Mouse (Mus musculus): ENCODE measurements around the gene Irf6. TPM values are rescaled to one million over a fixed set of nuclear protein-coding genes. Genes with fewer than 3 reads are reported as not detected.

Irf6 gene
- polyA plus RNA-seq, 1 experiment from 2014 or later: 2.2 TPM

- Histone ChIP-seq H3K27ac (replicated peaks) (no peak overlapping the region), H3K9ac (replicated peaks) (no peak overlapping the region), H3K4me1 (peaks cover 6% of the 10 kb centered on the region), H3K36me3 (no peaks in the 10 kb centered on the region), H3K27me3 (peaks cover 2% of the 10 kb centered on the region), H3K9me3 (no peaks in the 10 kb centered on the region), H3K4me3 (no peak overlapping the region), H3K4me2 (replicated peaks) (no peak overlapping the region)
- WGBS: 82% methylated on average over 1 of the region's 1 CpGs
- ATAC-seq (ENCODE audit: low FRiP score, low read depth): no peak
Observed at GRCm38 (mm10) chr1:193133726-193134125, 19.2 kb upstream of the Irf6 start.

- Histone ChIP-seq H3K4me1 (no peaks in the 10 kb centered on the region), H3K4me2 (replicated peaks) (no peak overlapping the region), H3K9me3 (no peaks in the 10 kb centered on the region), H3K27ac (replicated peaks) (no peak overlapping the region), H3K36me3 (no peaks in the 10 kb centered on the region), H3K4me3 (no peak overlapping the region), H3K9ac (replicated peaks) (no peak overlapping the region), H3K27me3 (peaks cover 4% of the 10 kb centered on the region)
- ATAC-seq (ENCODE audit: low FRiP score, low read depth): no peak
- 57% methylated on average over 7 of the region's 7 CpGs for WGBS
Observed at GRCm38 (mm10) chr1:193138087-193138486, 14.8 kb upstream of the Irf6 start.

- H3K4me2 ChIP-seq (replicated peaks): no peak overlapping the region
- H3K9ac ChIP-seq (replicated peaks): no peak overlapping the region
- H3K27ac ChIP-seq (replicated peaks): no peak overlapping the region
- H3K4me1 ChIP-seq: no peaks in the 10 kb centered on the region
- no peak overlapping the region for H3K4me3 ChIP-seq
- peaks cover 4% of the 10 kb centered on the region for H3K27me3 ChIP-seq
- ATAC-seq (ENCODE audit: low FRiP score, low read depth): no peak
- H3K9me3 ChIP-seq: no peaks in the 10 kb centered on the region
- 60% methylated on average over 3 of the region's 3 CpGs for whole genome bisulfite sequencing
- H3K36me3 ChIP-seq: no peaks in the 10 kb centered on the region
Observed at GRCm38 (mm10) chr1:193138669-193139068, 14.2 kb upstream of the Irf6 start.

- Histone ChIP-seq H3K9me3 (no peaks in the 10 kb centered on the region), H3K27ac (replicated peaks) (no peak overlapping the region), H3K4me1 (no peaks in the 10 kb centered on the region), H3K36me3 (no peaks in the 10 kb centered on the region), H3K4me3 (no peak overlapping the region), H3K27me3 (peaks cover 4% of the 10 kb centered on the region), H3K9ac (replicated peaks) (no peak overlapping the region), H3K4me2 (replicated peaks) (no peak overlapping the region)
- no peak for ATAC-seq (ENCODE audit: low FRiP score, low read depth)
- WGBS: 75% methylated on average over 7 of the region's 7 CpGs
Observed at GRCm38 (mm10) chr1:193141118-193141517, 11.8 kb upstream of the Irf6 start.

- peaks cover 4% of the 10 kb centered on the region; the same call in 1 of the 2 replicates for H3K27me3 ChIP-seq
- 87% methylated on average over 8 of the region's 8 CpGs for WGBS
- H3K9ac ChIP-seq (replicated peaks): no peak overlapping the region
- no peak overlapping the region for H3K4me3 ChIP-seq
- no peak overlapping the region for H3K4me2 ChIP-seq (replicated peaks)
- no peak for ATAC-seq (ENCODE audit: low FRiP score, low read depth)
- H3K4me1 ChIP-seq: no peaks in the 10 kb centered on the region; the same call in 1 of the 2 replicates
- no peak overlapping the region for H3K27ac ChIP-seq (replicated peaks)
- no peaks in the 10 kb centered on the region for H3K36me3 ChIP-seq
- no peaks in the 10 kb centered on the region for H3K9me3 ChIP-seq
Observed at GRCm38 (mm10) chr1:193142517-193143062, 10.3 kb upstream of the Irf6 start.

- no peaks in the 10 kb centered on the region for H3K36me3 ChIP-seq
- no peak overlapping the region for H3K27ac ChIP-seq (replicated peaks)
- no peaks in the 10 kb centered on the region; the same call in 1 of the 2 replicates for H3K4me1 ChIP-seq
- WGBS: 90% methylated on average over 6 of the region's 6 CpGs
- H3K27me3 ChIP-seq: 0 out of 2 replicates have a peak, but pooled peaks cover 2% of the 10 kb centered on the region
- no peak overlapping the region for H3K9ac ChIP-seq (replicated peaks)
- no peak for ATAC-seq (ENCODE audit: low FRiP score, low read depth)
- no peaks in the 10 kb centered on the region for H3K9me3 ChIP-seq
- H3K4me3 ChIP-seq: no peak overlapping the region
- no peak overlapping the region for H3K4me2 ChIP-seq (replicated peaks)
Observed at GRCm38 (mm10) chr1:193144516-193144915, 8.4 kb upstream of the Irf6 start.

- no peak overlapping the region for H3K4me2 ChIP-seq (replicated peaks)
- H3K27me3 ChIP-seq: 0 out of 2 replicates have a peak, but pooled peaks cover 3% of the 10 kb centered on the region
- no peaks in the 10 kb centered on the region; the same call in 1 of the 2 replicates for H3K4me1 ChIP-seq
- no peak overlapping the region for H3K27ac ChIP-seq (replicated peaks)
- no peak overlapping the region for H3K4me3 ChIP-seq
- WGBS: 77% methylated on average over 4 of the region's 4 CpGs
- H3K36me3 ChIP-seq: no peaks in the 10 kb centered on the region
- no peak for ATAC-seq (ENCODE audit: low FRiP score, low read depth)
- no peak overlapping the region for H3K9ac ChIP-seq (replicated peaks)
- H3K9me3 ChIP-seq: no peaks in the 10 kb centered on the region
Observed at GRCm38 (mm10) chr1:193145101-193145500, 7.8 kb upstream of the Irf6 start.

- Histone ChIP-seq H3K9me3 (no peaks in the 10 kb centered on the region), H3K27me3 (peaks cover 10% of the 10 kb centered on the region), H3K27ac (replicated peaks) (no peak overlapping the region), H3K36me3 (no peaks in the 10 kb centered on the region), H3K9ac (replicated peaks) (no peak overlapping the region), H3K4me1 (no peaks in the 10 kb centered on the region; the same call in 1 of the 2 replicates), H3K4me3 (no peak overlapping the region), H3K4me2 (replicated peaks) (no peak overlapping the region)
- 81% methylated on average over 1 of the region's 1 CpGs for WGBS
- ATAC-seq (ENCODE audit: low FRiP score, low read depth): no peak
Observed at GRCm38 (mm10) chr1:193146416-193146815, 6.5 kb upstream of the Irf6 start.

GRCm38 (mm10) chr1:193149231-193149630, 3.7 kb upstream of the Irf6 start:
- Histone ChIP-seq H3K9me3 (no peaks in the 10 kb centered on the region), H3K9ac (replicated peaks) (no peak overlapping the region), H3K27me3 (peaks cover 38% of the 10 kb centered on the region), H3K27ac (replicated peaks) (no peak overlapping the region), H3K36me3 (no peaks in the 10 kb centered on the region), H3K4me3 (no peak overlapping the region), H3K4me1 (peaks cover 11% of the 10 kb centered on the region), H3K4me2 (replicated peaks) (no peak overlapping the region)
- no peak for ATAC-seq (ENCODE audit: low FRiP score, low read depth)
- 73% methylated on average over 3 of the region's 3 CpGs for WGBS

- ATAC-seq (ENCODE audit: low FRiP score, low read depth): no peak
- no peak overlapping the region for H3K9ac ChIP-seq (replicated peaks)
- WGBS: 47% methylated on average over 7 of the region's 7 CpGs
- H3K27ac ChIP-seq (replicated peaks): no peak overlapping the region
- H3K4me3 ChIP-seq: no peak overlapping the region
- no peak overlapping the region for H3K4me2 ChIP-seq (replicated peaks)
- no peaks in the 10 kb centered on the region for H3K36me3 ChIP-seq
- H3K9me3 ChIP-seq: no peaks in the 10 kb centered on the region
- H3K27me3 ChIP-seq: peaks cover 55% of the 10 kb centered on the region
- H3K4me1 ChIP-seq: peaks cover 11% of the 10 kb centered on the region
Observed at GRCm38 (mm10) chr1:193151134-193151533, 1.8 kb upstream of the Irf6 start.

- Histone ChIP-seq H3K9me3 (no peaks in the 10 kb centered on the region), H3K27me3 (peaks cover 58% of the 10 kb centered on the region), H3K4me1 (peaks cover 11% of the 10 kb centered on the region), H3K4me3 (peak overlapping the region; percentile 12; the same call in 1 of the 2 replicates), H3K36me3 (no peaks in the 10 kb centered on the region), H3K4me2 (replicated peaks) (peak overlapping the region; percentile 35; the same call in 1 of the 2 replicates), H3K9ac (replicated peaks) (no peak overlapping the region), H3K27ac (replicated peaks) (no peak overlapping the region)
- no peak for ATAC-seq (ENCODE audit: low FRiP score, low read depth)
- WGBS: 27% methylated on average over 16 of the region's 16 CpGs
Observed at GRCm38 (mm10) chr1:193153561-193153960, 650 bp downstream of the Irf6 start.

- Histone ChIP-seq H3K36me3 (no peaks in the 10 kb centered on the region), H3K27me3 (peaks cover 47% of the 10 kb centered on the region), H3K9me3 (no peaks in the 10 kb centered on the region), H3K4me2 (replicated peaks) (no peak overlapping the region), H3K27ac (replicated peaks) (no peak overlapping the region), H3K9ac (replicated peaks) (no peak overlapping the region), H3K4me1 (peaks cover 20% of the 10 kb centered on the region), H3K4me3 (no peak overlapping the region)
- 80% methylated on average over 15 of the region's 15 CpGs for WGBS
- no peak for ATAC-seq (ENCODE audit: low FRiP score, low read depth)
Observed at GRCm38 (mm10) chr1:193156316-193157110, 3.6 kb downstream of the Irf6 start.
